Comparison of ENCODE assay signal across 24 mouse cellular contexts in the genomic region with DNA sequence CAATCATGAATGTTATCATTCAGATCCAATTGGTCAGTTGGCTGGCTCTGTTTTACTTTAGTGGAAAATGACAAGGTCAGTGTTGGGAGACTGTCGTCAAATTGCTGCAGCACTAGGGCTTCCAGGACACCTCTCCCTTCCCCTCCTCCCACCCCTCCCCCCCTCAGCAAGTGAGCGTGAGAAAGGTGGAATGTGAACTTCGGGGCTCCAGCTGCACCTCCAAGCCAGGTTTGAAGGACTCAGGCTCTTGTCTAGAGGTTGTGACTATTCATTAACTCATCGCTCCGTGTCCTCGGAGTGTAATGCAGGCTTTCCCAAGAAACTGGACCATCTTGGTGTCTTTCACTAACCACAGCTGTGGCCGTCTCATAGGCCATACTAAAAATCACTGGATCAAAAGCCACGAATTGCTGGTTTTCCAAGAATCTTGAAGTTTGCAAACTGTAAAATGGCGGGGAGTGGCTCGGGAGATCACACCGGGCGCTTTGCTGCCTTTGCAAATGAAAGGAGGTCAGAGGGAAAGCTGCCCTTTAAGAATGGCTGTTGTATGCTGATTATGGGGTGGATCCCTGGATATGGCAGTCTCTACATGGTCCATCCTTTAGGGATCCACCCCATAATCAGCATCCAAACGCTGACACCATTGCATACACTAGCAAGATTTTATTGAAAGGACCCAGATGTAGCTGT.
DNase-seq lines count a peak whose midpoint lies in the region; ATAC-seq and TF ChIP-seq lines count a peak whose summit lies in the region.
"Had no signal": no experiment of that assay in that cellular context is flagged by ENCODE, and none has a peak within 500 bp of the region (broad histone marks: within the 10 kb centered on the region; RNA-seq: fewer than 3 reads in every experiment).

No protein-coding gene starts in this region.

- no peak overlapping the region for H3K4me3 ChIP-seq in forebrain, embryonic 13.5 days
- no peak overlapping the region for H3K4me3 ChIP-seq in forebrain, embryonic 11.5 days (ENCODE audit: low read depth, low read length)
- H3K4me3 ChIP-seq in E14TG2a.4 (replicated peaks; ENCODE audit: low read length): 0 out of 2 replicates have a peak overlapping the region, but pooled peaks have one; percentile 41
- H3K4me3 ChIP-seq in forebrain, postnatal 0 days (ENCODE audit: low read depth, low read length): no peak overlapping the region
- H3K4me3 ChIP-seq: heart, adult 2 months; heart, embryonic 10.5 days; hindbrain, embryonic 10.5 days; hindbrain, embryonic 13.5 days; intestine, embryonic 15.5 days had no signal

- H3K27ac ChIP-seq in forebrain, embryonic 13.5 days: peak overlapping the region; percentile 59; the same call in 1 of the 2 replicates
- H3K27ac ChIP-seq in forebrain, embryonic 11.5 days (ENCODE audit: low read depth, low read length): no peak overlapping the region
- peak overlapping the region; percentile 50; the same call in 1 of the 2 replicates for H3K27ac ChIP-seq in forebrain, postnatal 0 days (ENCODE audit: low read depth, low read length)
- H3K27ac ChIP-seq: heart, adult 2 months; heart, embryonic 10.5 days; hindbrain, embryonic 10.5 days; hindbrain, embryonic 13.5 days; intestine, embryonic 15.5 days had no signal

- no peaks in the 10 kb centered on the region for H3K36me3 ChIP-seq in forebrain, embryonic 13.5 days (ENCODE audit: poor library complexity, severe bottlenecking)
- no peaks in the 10 kb centered on the region for H3K36me3 ChIP-seq in forebrain, embryonic 11.5 days (ENCODE audit: control insufficient read depth, insufficient read depth, low read length)
- no peaks in the 10 kb centered on the region for H3K36me3 ChIP-seq in E14TG2a.4 (ENCODE audit: insufficient read depth, low read length)
- no peaks in the 10 kb centered on the region for H3K36me3 ChIP-seq in forebrain, postnatal 0 days (ENCODE audit: insufficient read depth)
- H3K36me3 ChIP-seq: heart, embryonic 10.5 days; hindbrain, embryonic 10.5 days; hindbrain, embryonic 13.5 days; intestine, embryonic 15.5 days had no signal

- peaks cover 27% of the 10 kb centered on the region for H3K4me1 ChIP-seq in forebrain, embryonic 13.5 days
- H3K4me1 ChIP-seq in forebrain, embryonic 11.5 days (replicated peaks; ENCODE audit: control insufficient read depth, insufficient read depth, low read length): no peaks in the 10 kb centered on the region
- peaks cover 23% of the 10 kb centered on the region for H3K4me1 ChIP-seq in E14TG2a.4 (replicated peaks; ENCODE audit: low read depth, low read length)
- peaks cover 8% of the 10 kb centered on the region; the same call in 1 of the 2 replicates for H3K4me1 ChIP-seq in forebrain, postnatal 0 days (ENCODE audit: insufficient read depth)
- H3K4me1 ChIP-seq: heart, embryonic 10.5 days; hindbrain, embryonic 10.5 days; intestine, embryonic 15.5 days had no signal

- H3K9me3 ChIP-seq in forebrain, embryonic 13.5 days (replicated peaks): no peaks in the 10 kb centered on the region
- H3K9me3 ChIP-seq in forebrain, embryonic 11.5 days (ENCODE audit: control insufficient read depth, low read length): no peaks in the 10 kb centered on the region
- no peaks in the 10 kb centered on the region for H3K9me3 ChIP-seq in E14TG2a.4 (ENCODE audit: low read length)
- H3K9me3 ChIP-seq in forebrain, postnatal 0 days (ENCODE audit: low read length): no peaks in the 10 kb centered on the region
- H3K9me3 ChIP-seq: heart, embryonic 10.5 days; hindbrain, embryonic 10.5 days; hindbrain, embryonic 13.5 days; intestine, embryonic 15.5 days had no signal

- no peak for ATAC-seq in forebrain, embryonic 13.5 days
- ATAC-seq in forebrain, embryonic 11.5 days (replicated peaks; ENCODE audit: low FRiP score): no peak
- no peak for ATAC-seq in forebrain, postnatal 0 days
- ATAC-seq: hindbrain, embryonic 16.5 days; intestine, embryonic 15.5 days had no signal

- H3K9ac ChIP-seq in forebrain, embryonic 13.5 days: no peak overlapping the region
- H3K9ac ChIP-seq in forebrain, embryonic 11.5 days (ENCODE audit: low read length): no peak overlapping the region
- H3K9ac ChIP-seq in forebrain, postnatal 0 days: no peak overlapping the region
- H3K9ac ChIP-seq: hindbrain, embryonic 13.5 days; intestine, embryonic 15.5 days had no signal

- 84% methylated on average over 13 of the region's 13 CpGs for WGBS in forebrain, embryonic 13.5 days
- WGBS in forebrain, embryonic 11.5 days: 74% methylated on average over 13 of the region's 13 CpGs
- WGBS in forebrain, postnatal 0 days: 81% methylated on average over 13 of the region's 13 CpGs

- DNase-seq in forebrain, embryonic 11.5 days (ENCODE audit: low spot score): no peak
- peak; percentile 55 for DNase-seq in R1 (ENCODE audit: low read depth, low spot score)
- DNase-seq in forebrain, postnatal 0 days: no peak
- DNase-seq in right cerebral cortex, postnatal 25 days: no peak
- DNase-seq in urinary bladder, postnatal 25 days (ENCODE audit: low spot score): no peak
- DNase-seq: adrenal gland, adult 2 months; adrenal gland, postnatal 14 days; B cell, adult 2 months; cerebellum, adult 11 months; cerebellum, adult 2 months; cerebellum, postnatal 10 days; gastrocnemius, postnatal 25 days; heart, adult 2 months; heart, postnatal 36 days; kidney, adult 11 months; kidney, adult 9 months had no signal

- H3K27me3 ChIP-seq in forebrain, embryonic 13.5 days: no peaks in the 10 kb centered on the region
- no peaks in the 10 kb centered on the region for H3K27me3 ChIP-seq in forebrain, embryonic 11.5 days (ENCODE audit: control insufficient read depth, insufficient read depth, low read length)
- no peaks in the 10 kb centered on the region for H3K27me3 ChIP-seq in E14TG2a.4 (ENCODE audit: insufficient read depth, low read length)
- no peaks in the 10 kb centered on the region for H3K27me3 ChIP-seq in forebrain, postnatal 0 days (ENCODE audit: insufficient read depth, low read length)
- H3K27me3 ChIP-seq: CH12.LX; hindbrain, embryonic 13.5 days; intestine, embryonic 15.5 days had no signal

- no peak overlapping the region for H3K4me2 ChIP-seq in forebrain, embryonic 13.5 days
- no peak overlapping the region for H3K4me2 ChIP-seq in forebrain, embryonic 11.5 days (ENCODE audit: low read depth, low read length, severe bottlenecking)
- no peak overlapping the region for H3K4me2 ChIP-seq in forebrain, postnatal 0 days (ENCODE audit: low read depth)
- H3K4me2 ChIP-seq: hindbrain, embryonic 13.5 days; intestine, embryonic 15.5 days had no signal

- no peak for TF ChIP-seq CTCF in E14TG2a.4 (conservative IDR thresholded peaks at IDR 0.05; ENCODE audit: low read length)
- no peak for TF ChIP-seq CTCF in forebrain, postnatal 0 days (IDR thresholded peaks at IDR 0.05; ENCODE audit: low read depth)
